8 mouse cellular contexts compared by ENCODE assay signal in genomic region chr11:20542739-20543452, GRCm38 (mm10). TPM values are rescaled to one million over a fixed set of nuclear protein-coding genes. Genes with fewer than 3 reads are reported as not detected.
DNase-seq lines count a peak whose midpoint lies in the region; ATAC-seq lines count a peak whose summit lies in the region.

Sertad2 (plus strand) TSS chr11:20543253.

- WGBS in heart, embryonic 13.5 days, result 1% methylated on average over 57 of the region's 62 CpGs
- under 1% methylated on average over 62 of the region's 62 CpGs for WGBS in liver, embryonic 12.5 days (ENCODE audit: insufficient replicate concordance)
- WGBS in stomach, embryonic 15.5 days, result under 1% methylated on average over 50 of the region's 62 CpGs

- peak; percentile 97 for ATAC-seq in heart, embryonic 13.5 days (ENCODE audit: extremely low read depth, insufficient number of reproducible peaks, low FRiP score, low TSS enrichment)
- ATAC-seq in liver, embryonic 12.5 days, result peak; percentile 95
- peak; percentile 99 for ATAC-seq in stomach, embryonic 15.5 days (ENCODE audit: insufficient read depth, low FRiP score, low read depth)

- H3K4me1 ChIP-seq in brown adipose tissue, adult 24 weeks (ENCODE audit: control insufficient read depth, insufficient read depth, insufficient read length, low read length), result no peaks in the 10 kb centered on the region
- H3K4me1 ChIP-seq in heart, embryonic 13.5 days, result peaks cover 19% of the 10 kb centered on the region
- H3K4me1 ChIP-seq in liver, embryonic 12.5 days, result peaks cover 45% of the 10 kb centered on the region
- no peaks in the 10 kb centered on the region for H3K4me1 ChIP-seq in stomach, embryonic 15.5 days

- H3K9ac ChIP-seq in heart, embryonic 13.5 days, result peak within 1 kb of the TSS; percentile 89
- H3K9ac ChIP-seq in liver, embryonic 12.5 days, result peak within 1 kb of the TSS; percentile 82
- H3K9ac ChIP-seq in stomach, embryonic 15.5 days, result peak within 1 kb of the TSS; percentile 29

- H3K9me3 ChIP-seq in heart, embryonic 13.5 days, result no peaks in the 10 kb centered on the region
- no peaks in the 10 kb centered on the region for H3K9me3 ChIP-seq in liver, embryonic 12.5 days (replicated peaks)
- H3K9me3 ChIP-seq in stomach, embryonic 15.5 days, result no peaks in the 10 kb centered on the region

- DNase-seq in CD4-positive, CD25-positive, alpha-beta regulatory T cell, adult 2 months (ENCODE audit: low read depth, low spot score), result peak; percentile 99
- peak; percentile 93 for DNase-seq in fat pad, adult 2 months (ENCODE audit: extremely low read depth, low read depth, low spot score)
- DNase-seq in kidney, postnatal 10 days, result peak; percentile 100
- peak; percentile 94 to 96 for DNase-seq in natural killer cell, adult 2 months (ENCODE audit: low spot score in 2 of 2)

- 0 out of 2 replicates have a peak, but pooled peaks cover 3% of the 10 kb centered on the region for H3K27me3 ChIP-seq in heart, embryonic 13.5 days (replicated peaks)
- peaks cover 8% of the 10 kb centered on the region; the same call in 1 of the 2 replicates for H3K27me3 ChIP-seq in liver, embryonic 12.5 days (replicated peaks)
- H3K27me3 ChIP-seq in stomach, embryonic 15.5 days (replicated peaks), result no peaks in the 10 kb centered on the region

- peak within 1 kb of the TSS; percentile 75 for H3K27ac ChIP-seq in brown adipose tissue, adult 24 weeks (replicated peaks; ENCODE audit: low read depth, low read length)
- peak within 1 kb of the TSS; percentile 94 for H3K27ac ChIP-seq in heart, embryonic 13.5 days (replicated peaks)
- H3K27ac ChIP-seq in liver, embryonic 12.5 days, result peak within 1 kb of the TSS; percentile 89
- peak within 1 kb of the TSS; percentile 87 for H3K27ac ChIP-seq in stomach, embryonic 15.5 days

- no peaks in the 10 kb centered on the region for H3K36me3 ChIP-seq in heart, embryonic 13.5 days
- 0 out of 2 replicates have a peak, but pooled peaks cover 2% of the 10 kb centered on the region for H3K36me3 ChIP-seq in liver, embryonic 12.5 days
- H3K36me3 ChIP-seq in stomach, embryonic 15.5 days, result no peaks in the 10 kb centered on the region

- H3K4me3 ChIP-seq in brown adipose tissue, adult 24 weeks (ENCODE audit: insufficient read depth, low read depth, low read length), result peak within 1 kb of the TSS; percentile 85
- peak within 1 kb of the TSS; percentile 85 for H3K4me3 ChIP-seq in heart, embryonic 13.5 days
- H3K4me3 ChIP-seq in liver, embryonic 12.5 days, result peak within 1 kb of the TSS; percentile 80
- peak within 1 kb of the TSS; percentile 68 for H3K4me3 ChIP-seq in stomach, embryonic 15.5 days (replicated peaks)

- H3K4me2 ChIP-seq in heart, embryonic 13.5 days, result peak within 1 kb of the TSS; percentile 78
- peak within 1 kb of the TSS; percentile 86 for H3K4me2 ChIP-seq in liver, embryonic 12.5 days
- H3K4me2 ChIP-seq in stomach, embryonic 15.5 days, result peak within 1 kb of the TSS; percentile 83

RNA-seq across cellular contexts. Expression of gene Sertad2, which starts in this region (rescaled TPM):
- 4.5 and 4.8 TPM in 2 replicates for polyA plus RNA-seq in brown adipose tissue, adult 24 weeks (2012; ENCODE audit: insufficient read depth, insufficient read length, missing spikeins)
- 30.5 and 32.7 TPM in 2 replicates for polyA plus RNA-seq in heart, embryonic 13.5 days (2015; fragmentation: Nextera tagmentation; extraction: Ambion mirVana)
- 25.8 and 27.8 TPM in 2 replicates for polyA plus RNA-seq in liver, embryonic 12.5 days (2016; fragmentation: Nextera tagmentation; extraction: Ambion mirVana)
- 26.5 and 38.8 TPM in 2 replicates for polyA plus RNA-seq in stomach, embryonic 15.5 days (2015; fragmentation: Nextera tagmentation; extraction: Ambion mirVana)

Comparison
In these comparisons a context has a peak if more than half of its experiments do, and no peak if none do; other contexts are left out.
1. Peak in every context shown above with its lines: DNase-seq, ATAC-seq, H3K4me3 ChIP-seq and H3K27ac ChIP-seq.
2. H3K9ac ChIP-seq: peak in every context shown above with its lines; median percentile 89 in heart, embryonic 13.5 days; 82 in liver, embryonic 12.5 days; 29 in stomach, embryonic 15.5 days.